Mouse (Mus musculus): ENCODE data around the gene D7Ertd443e.

The D7Ertd443e gene

DNA sequence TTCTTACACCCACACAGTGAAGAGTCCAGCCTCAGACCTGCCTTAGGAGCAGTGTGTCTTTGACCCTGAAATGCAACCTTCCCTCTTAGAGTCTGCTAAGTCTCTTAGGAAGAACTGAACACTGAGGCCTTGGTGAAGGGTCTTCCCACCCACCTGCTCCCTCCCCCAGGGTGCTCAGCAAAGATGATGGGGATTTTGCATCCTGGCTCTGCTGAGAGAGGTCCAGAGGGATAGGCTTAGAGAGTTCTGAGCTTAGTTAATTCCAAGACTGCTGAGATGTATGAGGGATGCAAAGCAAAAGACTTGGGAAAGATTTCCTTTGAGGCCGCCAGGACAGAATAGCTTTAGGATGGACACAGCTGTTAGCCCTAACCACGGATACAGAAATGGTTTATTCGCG is 158.4 kb downstream of the D7Ertd443e start:
- DNase-seq (ENCODE audit: low spot score) = no peak

DNA sequence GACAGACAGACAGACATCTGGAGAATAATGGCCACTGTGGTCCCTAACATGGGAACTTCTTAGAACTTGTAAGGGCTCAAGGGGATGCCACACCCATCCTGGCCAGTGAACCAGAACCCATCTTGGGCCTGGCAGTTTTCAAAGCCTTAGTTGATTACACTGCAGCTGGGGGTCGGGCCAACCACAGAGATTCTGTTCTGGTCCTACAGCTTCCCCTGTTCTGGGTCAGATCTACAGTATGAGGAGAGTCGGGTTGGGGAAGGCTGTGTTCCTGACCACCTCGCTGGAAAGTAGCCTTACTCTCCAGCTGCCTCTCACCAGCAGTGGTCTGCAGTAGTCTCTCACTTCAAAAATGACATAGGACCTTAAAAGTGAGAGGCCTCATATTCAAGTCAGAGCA is 159.2 kb downstream of the D7Ertd443e start:
- no peak for DNase-seq (ENCODE audit: low spot score)

GRCm38 (mm10) chr7:134224741-134225612 is 160.5 kb downstream of the D7Ertd443e start:
- DNase-seq (ENCODE audit: low spot score) = peak; percentile 50

DNA sequence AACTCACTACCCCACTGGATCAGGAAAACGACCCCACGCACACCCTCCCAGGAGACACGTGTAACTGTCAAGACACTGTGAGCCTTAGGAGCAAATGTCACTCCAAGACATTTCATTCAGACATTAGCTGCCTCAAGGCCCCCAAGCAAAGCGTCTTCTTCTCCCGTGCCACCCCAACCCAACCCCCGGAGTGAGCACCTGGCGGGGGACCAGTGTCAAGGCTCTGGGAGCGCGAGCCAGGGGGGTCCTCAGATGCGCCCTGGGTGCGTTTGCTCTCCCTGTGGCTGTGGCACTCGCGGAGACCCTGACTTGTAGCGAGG is 161.1 kb downstream of the D7Ertd443e start:
- peak; percentile 29 for DNase-seq (ENCODE audit: low spot score)

DNA sequence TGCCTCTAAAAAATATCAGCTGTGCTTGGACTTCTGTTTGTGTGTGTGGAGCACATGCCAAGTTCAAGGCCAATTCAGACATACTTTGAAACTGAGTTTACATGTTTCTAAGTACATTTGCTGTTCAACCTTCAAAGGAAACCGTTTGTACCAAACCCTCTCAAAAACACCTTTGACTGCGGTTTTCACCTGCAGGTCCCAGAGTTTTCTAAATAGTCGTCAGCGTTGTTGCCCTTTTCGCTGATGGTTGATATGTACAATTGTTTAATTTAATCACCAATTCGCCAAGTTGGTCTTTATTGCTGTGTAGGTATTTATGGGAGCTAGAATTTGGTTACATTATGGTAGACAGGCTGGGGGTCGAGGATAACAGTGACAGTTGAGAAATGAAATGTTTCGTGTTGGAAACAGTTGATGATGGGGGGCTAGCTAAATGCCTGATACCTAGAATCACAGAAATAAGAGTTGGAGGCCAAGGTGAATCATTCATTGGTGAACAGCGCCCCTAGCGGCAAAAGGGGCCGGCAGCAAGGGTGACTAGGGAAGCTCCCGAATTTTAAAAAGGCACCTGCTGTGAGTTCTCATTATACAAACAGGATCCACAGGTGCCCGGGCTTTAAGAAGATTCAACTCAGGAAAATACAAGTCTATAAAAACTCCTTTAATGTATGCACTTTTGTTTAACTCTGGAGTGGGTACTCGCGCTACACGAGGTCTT is 161.9 kb downstream of the D7Ertd443e start:
- peak; percentile 81 for DNase-seq (ENCODE audit: low spot score)
